9 mouse cellular contexts compared by ENCODE assay signal in the genomic region with DNA sequence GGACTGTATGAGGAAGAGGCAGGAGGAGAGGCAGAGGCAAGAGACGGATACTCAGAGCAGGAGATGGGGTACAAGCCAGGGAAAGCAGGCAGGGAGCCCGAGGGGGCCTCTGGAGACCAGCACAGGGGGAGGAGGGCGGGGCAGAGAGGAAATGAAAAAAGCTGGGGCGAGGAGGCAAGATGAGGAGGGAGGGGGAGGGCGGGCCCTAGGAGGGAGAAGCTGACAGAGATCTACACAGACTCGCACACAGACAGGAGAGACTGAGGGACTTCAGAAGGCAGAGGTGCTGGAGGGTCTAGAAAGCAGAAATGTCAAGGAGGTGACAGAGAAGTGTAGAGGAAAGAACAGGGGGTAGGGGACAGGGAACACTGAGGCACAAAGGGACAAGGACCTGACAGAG. TPM values are rescaled to one million over a fixed set of nuclear protein-coding genes. Genes with fewer than 3 reads are reported as not detected.
DNase-seq lines count a peak whose midpoint lies in the region; ATAC-seq and TF ChIP-seq lines count a peak whose summit lies in the region.
"Had no signal": no experiment of that assay in that cellular context is flagged by ENCODE, and none has a peak within 500 bp of the region (broad histone marks: within the 10 kb centered on the region; RNA-seq: fewer than 3 reads in every experiment).

A gene (plus strand): TSS at position 210 of the 400 bp plus-strand sequence.

- peak within 1 kb of the TSS; percentile 66 for H3K27ac ChIP-seq in hindbrain, embryonic 10.5 days
- no peak within 1 kb of the TSS for H3K27ac ChIP-seq in hindbrain, postnatal 0 days
- peak within 1 kb of the TSS; percentile 53 for H3K27ac ChIP-seq in heart, postnatal 0 days (ENCODE audit: low read depth)
- 0 out of 2 replicates have a peak within 1 kb of the TSS, but pooled peaks have one; percentile 1 for H3K27ac ChIP-seq in lung, embryonic 16.5 days (ENCODE audit: low read length)
- H3K27ac ChIP-seq: hindbrain, embryonic 15.5 days had no signal

- 26% methylated on average over 6 of the region's 6 CpGs for WGBS in hindbrain, embryonic 10.5 days
- WGBS in hindbrain, postnatal 0 days = 16% methylated on average over 6 of the region's 6 CpGs
- 34% methylated on average over 6 of the region's 6 CpGs for WGBS in heart, postnatal 0 days
- WGBS in lung, embryonic 16.5 days = 13% methylated on average over 6 of the region's 6 CpGs

- TF ChIP-seq CTCF in hindbrain, postnatal 0 days (IDR thresholded peaks at IDR 0.05; ENCODE audit: low read depth) = no peak
- no peak for TF ChIP-seq CTCF in heart, postnatal 0 days (IDR thresholded peaks at IDR 0.05; ENCODE audit: low read depth)

- H3K36me3 ChIP-seq in hindbrain, embryonic 10.5 days = no peaks in the 10 kb centered on the region
- no peaks in the 10 kb centered on the region for H3K36me3 ChIP-seq in hindbrain, postnatal 0 days (ENCODE audit: insufficient read depth, low read length)
- no peaks in the 10 kb centered on the region for H3K36me3 ChIP-seq in heart, postnatal 0 days (replicated peaks; ENCODE audit: control insufficient read depth, insufficient read depth, low read length)
- no peaks in the 10 kb centered on the region for H3K36me3 ChIP-seq in lung, embryonic 16.5 days (ENCODE audit: control insufficient read depth, insufficient read depth, low read length)
- H3K36me3 ChIP-seq: hindbrain, embryonic 15.5 days had no signal

- ATAC-seq in hindbrain, postnatal 0 days = no peak
- peak; percentile 34 for ATAC-seq in activated CD4-positive, CD25-positive, alpha-beta regulatory T cell, adult 4 months
- ATAC-seq in heart, postnatal 0 days (ENCODE audit: insufficient read depth, low read depth) = no peak
- peak; percentile 29 for ATAC-seq in lung, embryonic 16.5 days (ENCODE audit: low read depth)
- ATAC-seq in erythroid progenitor cell, adult 5-6 weeks (replicated peaks; ENCODE audit: low FRiP score, poor library complexity, severe bottlenecking) = no peak

- no peaks in the 10 kb centered on the region for H3K9me3 ChIP-seq in hindbrain, embryonic 10.5 days
- no peaks in the 10 kb centered on the region for H3K9me3 ChIP-seq in hindbrain, postnatal 0 days (ENCODE audit: low read length)
- H3K9me3 ChIP-seq in heart, postnatal 0 days (replicated peaks; ENCODE audit: control insufficient read depth, low read length) = no peaks in the 10 kb centered on the region
- no peaks in the 10 kb centered on the region for H3K9me3 ChIP-seq in lung, embryonic 16.5 days (ENCODE audit: control insufficient read depth, low read length)
- H3K9me3 ChIP-seq: hindbrain, embryonic 15.5 days had no signal

- TF ChIP-seq EP300 in heart, postnatal 0 days (IDR thresholded peaks at IDR 0.05; ENCODE audit: low read depth) = no peak

- no peak within 1 kb of the TSS for H3K9ac ChIP-seq in hindbrain, postnatal 0 days (replicated peaks; ENCODE audit: low read length)
- no peak within 1 kb of the TSS for H3K9ac ChIP-seq in heart, postnatal 0 days (replicated peaks; ENCODE audit: low read depth, low read length)
- no peak within 1 kb of the TSS for H3K9ac ChIP-seq in lung, embryonic 16.5 days (ENCODE audit: low read length)
- H3K9ac ChIP-seq: hindbrain, embryonic 15.5 days had no signal

- H3K27me3 ChIP-seq in hindbrain, embryonic 10.5 days (ENCODE audit: insufficient read depth, poor library complexity, severe bottlenecking) = peaks cover 25% of the 10 kb centered on the region
- no peaks in the 10 kb centered on the region for H3K27me3 ChIP-seq in hindbrain, postnatal 0 days (ENCODE audit: insufficient read depth, low read length)
- H3K27me3 ChIP-seq in heart, postnatal 0 days (ENCODE audit: control insufficient read depth, insufficient read depth, low read length) = peaks cover 25% of the 10 kb centered on the region
- H3K27me3 ChIP-seq in lung, embryonic 16.5 days (ENCODE audit: control insufficient read depth, insufficient read depth, low read depth, low read length) = 0 out of 2 replicates have a peak, but pooled peaks cover 3% of the 10 kb centered on the region
- H3K27me3 ChIP-seq: hindbrain, embryonic 15.5 days had no signal

- H3K4me1 ChIP-seq in hindbrain, embryonic 10.5 days (replicated peaks) = peaks cover 61% of the 10 kb centered on the region
- no peaks in the 10 kb centered on the region for H3K4me1 ChIP-seq in hindbrain, postnatal 0 days (ENCODE audit: insufficient read depth, low read length)
- H3K4me1 ChIP-seq in heart, postnatal 0 days (ENCODE audit: control insufficient read depth, insufficient read depth) = peaks cover 15% of the 10 kb centered on the region
- peaks cover 18% of the 10 kb centered on the region for H3K4me1 ChIP-seq in lung, embryonic 16.5 days (replicated peaks; ENCODE audit: control insufficient read depth, insufficient read depth, low read length)

- H3K4me3 ChIP-seq in hindbrain, embryonic 10.5 days = no peak within 1 kb of the TSS
- H3K4me3 ChIP-seq in hindbrain, postnatal 0 days (ENCODE audit: low read length) = no peak within 1 kb of the TSS
- H3K4me3 ChIP-seq in heart, postnatal 0 days (ENCODE audit: low read depth, low read length) = no peak within 1 kb of the TSS
- H3K4me3 ChIP-seq in lung, embryonic 16.5 days (ENCODE audit: low read length) = no peak within 1 kb of the TSS
- H3K4me3 ChIP-seq: hindbrain, embryonic 15.5 days had no signal

- no peak within 1 kb of the TSS for H3K4me2 ChIP-seq in hindbrain, postnatal 0 days (ENCODE audit: low read depth, low read length)
- H3K4me2 ChIP-seq in heart, postnatal 0 days (ENCODE audit: low read depth, low read length) = peak within 1 kb of the TSS; percentile 45; the same call in 1 of the 2 replicates
- H3K4me2 ChIP-seq in lung, embryonic 16.5 days (ENCODE audit: low read depth, low read length) = no peak within 1 kb of the TSS; the same call in 1 of the 2 replicates
- H3K4me2 ChIP-seq: hindbrain, embryonic 15.5 days had no signal

- DNase-seq in hindbrain, embryonic 10.5 days (ENCODE audit: low spot score) = no peak
- DNase-seq in hindbrain, postnatal 0 days (ENCODE audit: low spot score) = no peak
- no peak for DNase-seq in heart, postnatal 0 days (ENCODE audit: low spot score)
- no peak for DNase-seq in right cerebral cortex, postnatal 25 days
- DNase-seq in layer of hippocampus, postnatal 25 days (ENCODE audit: extremely low spot score in 1 of 2, low spot score in 1 of 2) = no peak

RNA-seq across cellular contexts. Expression of the gene that starts here (rescaled TPM):
- polyA plus RNA-seq in hindbrain, embryonic 10.5 days (2016; fragmentation: Nextera tagmentation; extraction: Ambion mirVana) = 0.77 and 1.5 TPM in 2 replicates
- 0.18 and 0.21 TPM in 2 replicates for total RNA-seq in hindbrain, postnatal 0 days (2014; rRNA removed)
- polyA plus RNA-seq in hindbrain, postnatal 0 days (2015; fragmentation: Nextera tagmentation; extraction: Ambion mirVana) = 0.05 TPM in 2 replicates
- 10 to 100 TPM; 11.8 to 13.2 TPM for polyA plus RNA-seq in activated CD4-positive, CD25-positive, alpha-beta regulatory T cell, adult 4 months (2017; shearing (Covaris generic))
- 0.58 and 2.3 TPM in 2 replicates for total RNA-seq in heart, postnatal 0 days (2014; rRNA removed; ENCODE audit: low replicate concordance)
- 1.1 and 1.2 TPM in 2 replicates for polyA plus RNA-seq in heart, postnatal 0 days (2015; fragmentation: Nextera tagmentation; extraction: Ambion mirVana)
- polyA plus RNA-seq in lung, embryonic 16.5 days (2015; fragmentation: Nextera tagmentation; extraction: Ambion mirVana) = 2.6 and 2.8 TPM in 2 replicates
- total RNA-seq in erythroid progenitor cell, adult 5-6 weeks (2015; ENCODE audit: low replicate concordance) = 0.36 and 6.7 TPM in 2 replicates
- 1.9 and 2.0 TPM in 2 replicates for total RNA-seq in erythroid progenitor cell, adult 5-6 weeks (2017; ENCODE audit: low replicate concordance)
- under 1 TPM in 1 of 2 experiments, not detected in 1; 0.09 TPM for total RNA-seq in layer of hippocampus, postnatal 25 days (2021)

Comparison
In these comparisons a context has a peak if more than half of its experiments do, and no peak if none do; other contexts are left out.
1. ATAC-seq: peak in activated CD4-positive, CD25-positive, alpha-beta regulatory T cell, adult 4 months (single experiment) and lung, embryonic 16.5 days (single experiment); none in hindbrain, postnatal 0 days (single experiment), heart, postnatal 0 days (single experiment) and erythroid progenitor cell, adult 5-6 weeks (single experiment).